Mouse (Mus musculus): ENCODE results near the gene Rab43.

DNA sequence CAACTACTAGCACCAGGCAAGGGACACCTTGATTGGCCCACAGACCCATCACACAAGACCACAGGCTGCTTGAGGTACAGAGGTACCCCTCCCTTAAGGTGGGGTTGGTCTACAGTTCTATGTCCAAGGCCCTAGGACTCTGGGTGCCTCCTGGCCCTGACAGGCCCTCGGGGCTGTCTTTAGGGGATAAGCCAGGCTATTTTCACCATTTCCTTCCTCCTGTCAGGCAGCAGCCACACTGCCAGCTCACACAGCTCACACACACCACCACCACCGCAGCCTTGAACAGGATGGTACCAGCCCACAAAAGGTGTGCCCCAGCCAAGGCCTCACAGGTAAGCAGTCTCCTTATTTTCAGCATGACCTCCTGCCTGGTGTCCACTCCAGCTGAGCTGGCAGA is 34.1 kb downstream of the Rab43 start, which contains the start of gene Gp9:
- no peak for TF ChIP-seq POLR2A (IDR thresholded peaks at IDR 0.05; ENCODE audit: borderline replicate concordance, insufficient read depth, low read length)
- no peak for TF ChIP-seq CTCF (IDR thresholded peaks at IDR 0.05; ENCODE audit: borderline replicate concordance, insufficient read depth, low read depth, low read length)

Measured in cerebellum, adult 2 months (tissue).